Mouse (Mus musculus): Measurements from ENCODE around the gene Gng11. TPM values are rescaled to one million over a fixed set of nuclear protein-coding genes. Genes with fewer than 3 reads are reported as not detected.

Gene Gng11
- 32.6 and 35.2 TPM in 2 replicates for polyA plus RNA-seq (2015; fragmentation: Nextera tagmentation; extraction: Ambion mirVana)

GRCm38 (mm10) chr6:4003890-4004306 lies at the start of gene Gng11:
Gng11 (plus strand) TSS chr6:4003904.
- peak within 1 kb of the TSS; percentile 65 for H3K9ac ChIP-seq
- 1% methylated on average over 19 of the region's 19 CpGs for WGBS
- H3K27ac ChIP-seq, result peak within 1 kb of the TSS; percentile 66
- peak within 1 kb of the TSS; percentile 56 for H3K4me2 ChIP-seq
- H3K27me3 ChIP-seq, result peaks cover 5% of the 10 kb centered on the region; the same call in 1 of the 2 replicates
- H3K4me1 ChIP-seq (replicated peaks), result peaks cover 10% of the 10 kb centered on the region
- ATAC-seq (ENCODE audit: low FRiP score), result peak; percentile 68
- peak within 1 kb of the TSS; percentile 37 for H3K4me3 ChIP-seq
- no peaks in the 10 kb centered on the region for H3K9me3 ChIP-seq
- no peaks in the 10 kb centered on the region for H3K36me3 ChIP-seq

DNA sequence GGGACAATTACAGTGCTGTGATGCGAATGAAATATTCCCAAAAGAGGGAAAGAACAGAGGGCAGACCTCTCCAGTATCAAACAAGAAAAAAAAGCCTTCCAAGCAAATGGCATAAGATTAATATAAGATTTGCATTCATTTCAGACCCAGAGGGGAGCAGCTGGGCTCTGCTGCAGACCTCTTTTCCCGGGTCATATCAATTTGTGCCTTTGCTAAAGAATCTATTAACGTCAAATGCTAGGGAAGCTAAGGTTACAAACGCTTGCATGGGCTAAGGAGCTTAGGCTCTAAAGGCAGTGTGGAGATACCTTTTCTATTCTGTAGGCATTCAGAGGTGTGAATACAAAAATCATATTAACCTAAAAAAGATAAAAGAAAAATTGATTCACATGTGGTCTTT lies 48.7 kb upstream of the Gng11 start:
- Histone ChIP-seq H3K27me3 (no peaks in the 10 kb centered on the region), H3K36me3 (no peaks in the 10 kb centered on the region), H3K27ac (no peak overlapping the region), H3K4me3 (no peak overlapping the region), H3K4me2 (no peak overlapping the region), H3K9ac (no peak overlapping the region), H3K9me3 (no peaks in the 10 kb centered on the region), H3K4me1 (replicated peaks) (0 out of 2 replicates have a peak, but pooled peaks cover 3% of the 10 kb centered on the region)
- ATAC-seq (ENCODE audit: low FRiP score), result no peak
- 34% methylated on average over 4 of the region's 4 CpGs for WGBS

GRCm38 (mm10) chr6:3967676-3968626 lies 35.8 kb upstream of the Gng11 start:
- peaks cover 11% of the 10 kb centered on the region for H3K27me3 ChIP-seq
- no peaks in the 10 kb centered on the region for H3K36me3 ChIP-seq
- H3K4me1 ChIP-seq (replicated peaks), result no peaks in the 10 kb centered on the region
- no peak overlapping the region for H3K9ac ChIP-seq
- H3K4me2 ChIP-seq, result peak overlapping the region; percentile 40
- ATAC-seq (ENCODE audit: low FRiP score), result no peak
- H3K4me3 ChIP-seq, result peak overlapping the region; percentile 11; the same call in 1 of the 2 replicates
- WGBS, result 37% methylated on average over 31 of the region's 31 CpGs
- H3K27ac ChIP-seq, result no peak overlapping the region
- no peaks in the 10 kb centered on the region for H3K9me3 ChIP-seq

DNA sequence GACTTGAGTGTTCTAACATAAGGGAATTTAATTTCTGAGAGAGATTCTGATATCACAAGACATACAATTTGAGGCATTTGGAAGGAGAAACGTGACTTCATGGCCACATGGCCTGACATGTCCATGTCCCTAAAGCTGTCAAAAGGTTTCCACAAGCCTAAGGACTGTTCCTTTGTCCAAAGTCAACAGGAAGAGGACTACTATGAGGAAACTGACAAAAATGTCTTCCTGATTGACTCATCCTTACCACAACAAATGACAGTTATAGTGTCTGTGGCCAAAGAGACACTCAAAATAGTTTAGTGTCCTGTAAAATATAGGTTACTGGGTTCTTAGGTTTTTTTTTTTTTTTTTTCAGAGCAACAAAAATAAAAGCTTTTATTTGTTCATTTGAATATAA lies 30.0 kb upstream of the Gng11 start:
- H3K4me1 ChIP-seq (replicated peaks), result no peaks in the 10 kb centered on the region
- no peak overlapping the region for H3K27ac ChIP-seq
- H3K9ac ChIP-seq, result no peak overlapping the region
- H3K4me3 ChIP-seq, result no peak overlapping the region
- H3K27me3 ChIP-seq, result no peaks in the 10 kb centered on the region
- no peak for ATAC-seq (ENCODE audit: low FRiP score)
- 72% methylated on average over 1 of the region's 1 CpGs for WGBS
- no peak overlapping the region for H3K4me2 ChIP-seq
- no peaks in the 10 kb centered on the region for H3K36me3 ChIP-seq
- H3K9me3 ChIP-seq, result no peaks in the 10 kb centered on the region

GRCm38 (mm10) chr6:3982661-3983284 lies 20.9 kb upstream of the Gng11 start:
- H3K9ac ChIP-seq, result no peak overlapping the region
- H3K4me1 ChIP-seq (replicated peaks), result no peaks in the 10 kb centered on the region
- H3K4me3 ChIP-seq, result no peak overlapping the region
- 93% methylated on average over 5 of the region's 5 CpGs for WGBS
- no peaks in the 10 kb centered on the region for H3K9me3 ChIP-seq
- H3K27me3 ChIP-seq, result no peaks in the 10 kb centered on the region
- H3K27ac ChIP-seq, result no peak overlapping the region
- H3K4me2 ChIP-seq, result no peak overlapping the region
- no peak for ATAC-seq (ENCODE audit: low FRiP score)
- H3K36me3 ChIP-seq, result no peaks in the 10 kb centered on the region

DNA sequence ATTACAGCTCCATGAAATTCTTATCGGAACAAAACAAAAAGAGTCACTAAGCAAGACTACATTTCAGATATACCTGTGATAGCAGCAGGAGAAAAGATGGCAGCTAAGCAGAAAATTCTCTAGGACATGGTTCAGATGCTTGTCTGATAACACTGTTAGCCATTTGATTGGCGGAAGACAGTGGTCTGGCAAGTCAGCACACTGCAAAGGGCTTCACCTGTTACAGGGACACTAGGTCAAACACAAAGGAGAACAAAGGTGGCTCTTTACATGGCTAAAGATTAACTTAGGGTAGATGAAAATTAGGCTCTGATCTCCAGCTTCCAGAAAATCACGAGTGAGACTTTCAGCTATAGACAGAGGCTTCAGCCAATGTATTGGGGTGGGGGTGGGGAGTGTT lies 15.0 kb upstream of the Gng11 start, which contains the start of gene Tfpi2:
Gene Tfpi2 (minus strand): TSS at position 170 of the 400 bp plus-strand sequence.
- no peak within 1 kb of the TSS for H3K27ac ChIP-seq
- no peak within 1 kb of the TSS for H3K4me2 ChIP-seq
- H3K27me3 ChIP-seq, result no peaks in the 10 kb centered on the region
- H3K4me3 ChIP-seq, result no peak within 1 kb of the TSS
- H3K9ac ChIP-seq, result no peak within 1 kb of the TSS
- ATAC-seq (ENCODE audit: low FRiP score), result no peak
- H3K36me3 ChIP-seq, result no peaks in the 10 kb centered on the region
- no peaks in the 10 kb centered on the region for H3K4me1 ChIP-seq (replicated peaks)
- 86% methylated on average over 3 of the region's 3 CpGs for WGBS
- no peaks in the 10 kb centered on the region for H3K9me3 ChIP-seq

GRCm38 (mm10) chr6:3993492-3993891 lies 10.2 kb upstream of the Gng11 start, which contains the start of gene Gngt1:
Gngt1 (plus strand) TSS chr6:3993792.
- no peak for ATAC-seq (ENCODE audit: low FRiP score)
- H3K9me3 ChIP-seq, result no peaks in the 10 kb centered on the region
- WGBS, result 94% methylated on average over 6 of the region's 6 CpGs
- H3K4me3 ChIP-seq, result no peak within 1 kb of the TSS
- H3K4me2 ChIP-seq, result no peak within 1 kb of the TSS
- no peak within 1 kb of the TSS for H3K9ac ChIP-seq
- no peak within 1 kb of the TSS for H3K27ac ChIP-seq
- no peaks in the 10 kb centered on the region for H3K4me1 ChIP-seq (replicated peaks)
- no peaks in the 10 kb centered on the region for H3K36me3 ChIP-seq
- no peaks in the 10 kb centered on the region for H3K27me3 ChIP-seq

DNA sequence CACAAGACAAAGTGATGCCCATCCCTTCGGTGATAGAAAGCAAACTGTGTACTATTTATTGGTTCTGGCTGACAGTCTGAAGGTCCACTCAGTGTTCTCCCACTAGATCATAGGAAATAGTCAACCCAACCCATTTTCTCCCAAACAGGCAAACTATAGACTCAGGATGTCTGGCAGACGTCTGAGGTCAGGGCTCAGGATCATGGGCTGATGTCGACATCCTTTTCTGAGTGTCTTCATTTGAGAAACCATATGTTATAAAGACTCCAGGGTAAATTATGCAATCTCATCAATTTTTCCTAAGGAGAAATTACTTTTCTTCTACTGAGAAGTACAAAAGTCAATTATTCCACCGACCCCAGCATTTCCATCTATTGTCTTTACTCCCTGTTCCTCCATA lies 5.6 kb upstream of the Gng11 start:
- no peak overlapping the region for H3K27ac ChIP-seq
- no peak overlapping the region for H3K4me2 ChIP-seq
- no peak overlapping the region for H3K4me3 ChIP-seq
- no peaks in the 10 kb centered on the region for H3K27me3 ChIP-seq
- H3K9me3 ChIP-seq, result no peaks in the 10 kb centered on the region
- 83% methylated on average over 4 of the region's 4 CpGs for WGBS
- peaks cover 3% of the 10 kb centered on the region; the same call in 1 of the 2 replicates for H3K4me1 ChIP-seq (replicated peaks)
- H3K9ac ChIP-seq, result no peak overlapping the region
- ATAC-seq (ENCODE audit: low FRiP score), result no peak
- no peaks in the 10 kb centered on the region for H3K36me3 ChIP-seq

- no peak overlapping the region for H3K27ac ChIP-seq
- WGBS, result 44% methylated on average over 6 of the region's 6 CpGs
- H3K27me3 ChIP-seq, result peaks cover 5% of the 10 kb centered on the region; the same call in 1 of the 2 replicates
Observed at GRCm38 (mm10) chr6:3999296-3999695, 4.4 kb upstream of the Gng11 start.

DNA sequence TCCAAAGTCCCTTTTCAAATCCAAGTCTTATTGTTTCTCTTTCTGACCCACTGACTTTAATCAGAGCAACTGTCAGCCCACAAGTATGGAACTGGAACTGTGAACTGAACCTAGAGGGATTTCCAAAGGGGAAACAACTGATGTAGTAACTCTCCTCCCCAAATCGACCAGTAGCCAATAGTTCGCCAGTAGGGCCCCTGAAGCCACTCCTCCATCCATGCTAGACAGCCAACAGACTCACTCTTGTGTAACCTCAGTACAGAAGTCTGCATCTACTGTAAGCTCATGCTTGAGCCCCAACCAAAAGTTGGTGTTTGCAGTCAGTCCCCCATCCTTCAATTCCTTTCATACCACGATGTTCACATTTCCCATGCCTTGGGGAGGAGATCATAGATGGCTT lies 3.0 kb upstream of the Gng11 start:
- H3K36me3 ChIP-seq, result no peaks in the 10 kb centered on the region
- no peak for ATAC-seq (ENCODE audit: low FRiP score)
- no peak overlapping the region for H3K9ac ChIP-seq
- no peak overlapping the region for H3K4me3 ChIP-seq
- no peak overlapping the region for H3K4me2 ChIP-seq
- peaks cover 5% of the 10 kb centered on the region; the same call in 1 of the 2 replicates for H3K27me3 ChIP-seq
- H3K9me3 ChIP-seq, result no peaks in the 10 kb centered on the region
- WGBS, result 87% methylated on average over 3 of the region's 3 CpGs
- H3K4me1 ChIP-seq (replicated peaks), result peaks cover 10% of the 10 kb centered on the region
- H3K27ac ChIP-seq, result no peak overlapping the region

More at GRCm38 (mm10) chr6:3999296-3999695, 4.4 kb upstream of the Gng11 start:
- Histone ChIP-seq H3K36me3 (no peaks in the 10 kb centered on the region), H3K9ac (no peak overlapping the region), H3K4me1 (replicated peaks) (peaks cover 9% of the 10 kb centered on the region), H3K9me3 (no peaks in the 10 kb centered on the region), H3K4me3 (no peak overlapping the region), H3K4me2 (no peak overlapping the region)
- no peak for ATAC-seq (ENCODE audit: low FRiP score)

DNA sequence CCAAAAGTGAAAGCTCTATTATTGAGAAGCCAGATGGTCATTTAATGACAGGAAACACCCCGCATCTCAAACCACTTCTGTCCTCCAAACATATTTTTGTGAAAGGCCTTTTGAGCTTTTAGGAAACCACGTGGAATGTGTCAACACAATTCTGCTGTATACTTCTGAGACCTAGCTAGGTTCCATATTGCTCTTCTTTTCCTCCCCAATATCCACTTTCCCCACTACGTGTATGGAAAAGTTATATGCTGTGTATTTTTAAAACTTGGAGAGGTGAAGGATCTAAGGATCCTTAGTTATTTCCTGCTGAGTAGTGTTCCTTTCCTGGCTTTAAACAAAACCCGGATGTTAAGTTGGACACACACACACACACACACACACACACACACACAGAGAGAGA lies 259 bp upstream of the Gng11 start:
- Histone ChIP-seq H3K4me1 (replicated peaks) (peaks cover 10% of the 10 kb centered on the region), H3K9me3 (no peaks in the 10 kb centered on the region), H3K36me3 (no peaks in the 10 kb centered on the region), H3K27me3 (peaks cover 5% of the 10 kb centered on the region; the same call in 1 of the 2 replicates), H3K9ac (no peak overlapping the region), H3K27ac (peak overlapping the region; percentile 18; the same call in 1 of the 2 replicates), H3K4me3 (no peak overlapping the region), H3K4me2 (peak overlapping the region; percentile 56; the same call in 1 of the 2 replicates)
- 58% methylated on average over 4 of the region's 4 CpGs for WGBS
- no peak for ATAC-seq (ENCODE audit: low FRiP score)

- Histone ChIP-seq H3K36me3 (no peaks in the 10 kb centered on the region), H3K4me1 (replicated peaks) (peaks cover 6% of the 10 kb centered on the region), H3K9me3 (no peaks in the 10 kb centered on the region), H3K4me2 (no peak overlapping the region), H3K4me3 (peak overlapping the region; percentile 37; the same call in 1 of the 2 replicates), H3K9ac (no peak overlapping the region), H3K27me3 (peaks cover 5% of the 10 kb centered on the region; the same call in 1 of the 2 replicates), H3K27ac (no peak overlapping the region)
- WGBS, result 71% methylated on average over 2 of the region's 2 CpGs
- 0 out of 2 replicates have a peak, but pooled peaks have one; percentile 52 for ATAC-seq (ENCODE audit: low FRiP score)
Observed at GRCm38 (mm10) chr6:4004808-4005207, 1.1 kb downstream of the Gng11 start.
